Mouse (Mus musculus) olfactory bulb, adult 2 months (tissue): ENCODE data around the gene Wdhd1.

ENCODE experiments used
- CTCF ChIP-seq: fragments of 200-500 bp; IDR thresholded peaks from 2 replicates; pipeline ENCODE4 v1.5.1; 2012; ENCODE audit warnings: low read depth, mild to moderate bottlenecking, low read length, moderate library complexity; ENCODE audit not compliant: insufficient read depth
- POLR2A ChIP-seq: fragments of 200-500 bp; IDR thresholded peaks from 2 replicates; pipeline ENCODE4 v1.6.1; 2012; ENCODE audit warnings: mild to moderate bottlenecking, low read depth, low read length, moderate library complexity; ENCODE audit not compliant: insufficient read depth

GRCm38 (mm10) chr14:47197340-47197739, 79.3 kb downstream of the Wdhd1 start:
- TF ChIP-seq POLR2A, result no peak
- no peak for TF ChIP-seq CTCF
